Mouse (Mus musculus): ENCODE measurements around the gene Kcnd2. TPM values are rescaled to one million over a fixed set of nuclear protein-coding genes. Genes with fewer than 3 reads are reported as not detected.

Kcnd2 gene
- polyA plus RNA-seq, 1 experiment = 0.19 TPM

- DNase-seq (ENCODE audit: low read depth) = no peak
These were observed 209.0 kb downstream of the Kcnd2 start for GRCm38 (mm10) chr6:21424202-21424785.

GRCm38 (mm10) chr6:21431120-21431519, 215.8 kb downstream of the Kcnd2 start:
- no peak for DNase-seq (ENCODE audit: low read depth)

- DNase-seq (ENCODE audit: low read depth) = no peak
These were observed 249.4 kb downstream of the Kcnd2 start for GRCm38 (mm10) chr6:21464719-21465118.

DNA sequence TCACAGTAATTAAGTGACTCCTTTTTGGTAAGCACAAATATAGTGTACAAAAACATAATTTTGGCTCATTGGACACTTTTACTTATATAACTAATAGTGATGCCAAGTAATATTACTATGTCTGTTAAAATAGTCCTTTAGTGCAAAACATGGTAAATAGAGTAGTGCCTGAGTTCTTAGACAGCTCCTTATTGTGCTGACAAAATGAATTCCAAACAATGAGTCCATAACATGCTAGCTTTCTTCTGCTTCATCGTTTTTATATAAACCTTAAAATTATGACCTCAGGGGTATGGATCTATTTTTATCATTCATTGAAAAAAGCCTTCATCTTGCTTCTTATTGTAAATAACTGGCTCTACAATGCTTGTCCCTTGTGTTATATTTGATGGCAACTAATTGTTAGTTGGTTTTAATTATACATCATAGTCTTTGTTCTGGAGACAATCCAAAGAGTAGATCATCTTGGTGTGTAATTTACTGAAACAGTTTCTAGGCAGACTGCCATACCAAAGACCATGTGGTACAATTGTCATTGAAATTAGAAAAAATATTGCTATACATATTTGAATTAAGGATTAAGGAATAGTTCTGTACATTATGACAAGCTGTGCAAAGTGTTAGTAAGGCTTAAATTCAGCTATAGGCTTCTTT, 256.7 kb downstream of the Kcnd2 start:
- no peak for DNase-seq (ENCODE audit: low read depth)

- no peak for DNase-seq (ENCODE audit: low read depth)
These were observed 267.4 kb downstream of the Kcnd2 start for GRCm38 (mm10) chr6:21482714-21483113.

DNA sequence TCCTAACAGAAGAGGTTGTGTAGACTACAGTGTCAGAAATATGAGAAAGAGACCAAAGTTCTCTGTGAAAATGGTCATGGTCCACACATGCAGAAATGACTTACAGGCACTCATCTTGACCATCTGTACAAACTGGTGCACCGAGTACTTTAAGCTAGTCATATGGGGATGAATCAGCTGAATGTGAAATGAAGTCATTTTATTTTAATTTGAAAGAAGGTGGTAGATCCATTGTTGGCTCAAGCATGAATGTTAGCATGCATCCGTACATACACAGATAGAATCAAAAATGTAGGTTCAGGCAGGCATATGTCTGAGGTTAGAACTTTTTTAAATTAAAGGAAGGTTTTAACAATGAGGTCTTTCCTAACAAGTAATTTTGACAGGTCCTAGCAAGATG, 273.2 kb downstream of the Kcnd2 start:
- DNase-seq (ENCODE audit: low read depth) = no peak

GRCm38 (mm10) chr6:21502921-21503320, 287.6 kb downstream of the Kcnd2 start:
- DNase-seq (ENCODE audit: low read depth) = no peak

- DNase-seq (ENCODE audit: low read depth) = no peak
These were observed 295.4 kb downstream of the Kcnd2 start for GRCm38 (mm10) chr6:21510621-21511239.

DNA sequence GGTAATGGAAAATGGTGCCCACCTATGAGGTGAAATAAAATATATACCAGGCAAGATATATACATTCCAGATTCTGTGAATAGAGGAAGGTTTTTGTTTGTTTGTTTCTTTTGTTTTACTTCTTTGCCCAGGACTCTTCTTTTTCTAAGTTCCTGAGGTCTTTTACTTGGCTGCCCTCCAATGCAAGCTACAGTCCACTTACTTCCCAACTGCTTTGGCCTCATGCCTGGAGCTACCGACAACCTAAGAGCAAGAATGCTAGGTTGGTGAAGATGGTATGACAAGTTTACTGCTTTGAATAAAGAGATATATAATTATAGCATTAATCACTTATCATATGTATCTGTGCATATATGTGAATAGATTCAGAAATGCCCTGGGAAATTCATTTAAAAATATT, 305.0 kb downstream of the Kcnd2 start:
- no peak for DNase-seq (ENCODE audit: low read depth)

DNA sequence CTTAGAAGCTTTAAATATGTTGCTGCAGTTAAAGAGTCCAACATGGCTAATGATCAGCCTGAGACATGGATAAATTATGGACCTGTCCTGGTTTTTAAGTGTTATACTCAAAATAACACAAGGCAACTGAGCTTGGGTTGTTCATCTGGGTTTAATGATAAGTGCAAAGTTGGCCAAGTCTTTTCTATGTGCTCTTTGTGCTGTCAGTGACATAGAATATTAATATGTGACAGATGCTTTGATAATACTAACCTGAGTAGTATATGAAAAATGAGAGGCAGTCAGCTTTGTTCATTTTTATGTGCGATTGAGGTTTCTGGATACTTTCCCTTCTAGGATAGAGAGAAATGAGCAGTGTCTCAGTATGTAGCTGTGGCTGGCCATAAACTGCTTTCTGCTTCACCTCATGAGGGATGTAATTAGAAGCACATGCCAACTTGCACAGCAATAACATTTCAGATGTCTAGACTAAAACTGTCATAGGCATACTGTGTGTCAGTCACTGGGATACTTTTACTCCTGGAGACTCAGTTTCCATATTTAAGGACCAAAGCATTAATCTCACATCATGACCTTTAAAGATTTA, 312.3 kb downstream of the Kcnd2 start:
- no peak for DNase-seq (ENCODE audit: low read depth)

- no peak for DNase-seq (ENCODE audit: low read depth)
These were observed 318.7 kb downstream of the Kcnd2 start for GRCm38 (mm10) chr6:21534009-21534408.

DNA sequence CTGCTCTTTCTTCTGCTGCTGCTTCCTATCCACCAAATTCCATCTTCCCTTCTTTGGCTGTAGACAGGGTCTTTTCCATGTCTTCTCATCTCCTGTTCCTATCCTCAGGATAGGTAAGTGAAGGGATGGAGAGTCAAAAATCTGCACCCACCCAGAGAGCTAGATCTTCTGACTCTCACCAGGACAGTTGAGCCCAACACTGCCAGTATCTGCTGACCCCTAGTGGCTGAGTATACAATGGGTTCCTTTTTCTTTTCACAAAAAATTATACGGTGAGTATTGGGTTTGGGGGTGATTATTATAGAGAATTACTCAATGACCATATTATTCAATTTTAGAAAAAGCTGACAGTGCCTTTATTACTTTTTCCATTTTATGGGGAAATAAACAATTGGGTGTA, 319.5 kb downstream of the Kcnd2 start:
- no peak for DNase-seq (ENCODE audit: low read depth)

DNA sequence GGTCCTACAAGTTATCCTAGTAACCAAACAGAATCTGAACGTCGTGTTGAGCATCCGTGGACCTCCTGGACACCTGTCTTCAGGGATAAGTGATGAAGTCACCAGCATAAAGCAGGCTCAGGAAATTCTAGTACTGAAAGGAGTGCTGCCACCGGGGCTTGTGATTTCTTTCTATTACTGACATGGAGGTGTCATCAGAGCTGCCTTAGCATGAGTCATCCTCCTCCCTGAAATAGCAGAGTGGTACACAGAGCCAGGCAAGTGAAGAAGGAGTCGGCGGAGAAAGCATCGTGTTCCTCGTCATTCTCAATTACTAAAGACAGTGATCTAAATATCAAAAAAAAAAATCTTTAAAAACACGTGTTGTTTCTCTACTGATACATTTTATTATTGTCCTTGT, 336.2 kb downstream of the Kcnd2 start:
- no peak for DNase-seq (ENCODE audit: low read depth)

DNA sequence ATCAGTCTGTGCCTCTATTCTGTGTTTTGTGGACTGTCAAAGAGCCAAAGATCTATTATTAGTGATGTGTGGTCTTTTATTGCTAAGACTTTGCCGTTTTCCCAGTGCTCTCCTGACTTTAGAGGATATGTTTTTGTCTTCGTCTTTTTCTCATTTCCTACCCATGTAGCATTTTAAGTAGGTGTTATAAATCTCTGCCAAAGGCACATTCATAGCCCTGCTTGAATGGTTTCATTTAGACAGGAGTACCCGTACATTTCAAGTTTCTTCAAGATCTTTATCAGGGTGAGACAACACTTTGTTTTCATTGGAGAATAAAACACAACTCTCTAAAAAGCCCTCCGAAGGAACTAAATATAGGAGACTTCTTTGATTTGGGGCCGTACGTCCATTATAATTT, 355.7 kb downstream of the Kcnd2 start:
- no peak for DNase-seq (ENCODE audit: low read depth)

DNA sequence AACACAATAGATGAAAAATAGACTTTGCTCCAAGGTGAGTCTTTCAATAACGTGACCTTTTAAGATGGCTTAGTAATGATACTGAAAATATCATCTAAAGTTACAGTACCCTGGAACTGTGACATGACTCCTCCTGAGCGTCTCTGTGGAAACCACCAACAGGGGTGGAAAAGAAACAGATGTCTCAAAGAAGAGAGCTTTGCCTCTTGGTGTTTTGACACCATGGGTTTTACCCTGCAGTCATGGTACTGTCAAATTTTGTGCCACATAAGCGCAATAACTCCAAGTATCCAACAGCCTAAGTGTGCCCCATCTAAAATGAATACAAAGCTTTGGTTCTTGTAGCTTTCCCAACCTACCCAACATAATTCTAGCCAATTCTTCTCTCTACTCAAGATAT, 374.9 kb downstream of the Kcnd2 start:
- no peak for DNase-seq (ENCODE audit: low read depth)

- DNase-seq (ENCODE audit: low read depth) = no peak
These were observed 382.1 kb downstream of the Kcnd2 start for GRCm38 (mm10) chr6:21597424-21597823.

- no peak for DNase-seq (ENCODE audit: low read depth)
These were observed 394.2 kb downstream of the Kcnd2 start for GRCm38 (mm10) chr6:21609381-21610059.

GRCm38 (mm10) chr6:21629989-21630388, 414.7 kb downstream of the Kcnd2 start:
- DNase-seq (ENCODE audit: low read depth) = no peak

DNA sequence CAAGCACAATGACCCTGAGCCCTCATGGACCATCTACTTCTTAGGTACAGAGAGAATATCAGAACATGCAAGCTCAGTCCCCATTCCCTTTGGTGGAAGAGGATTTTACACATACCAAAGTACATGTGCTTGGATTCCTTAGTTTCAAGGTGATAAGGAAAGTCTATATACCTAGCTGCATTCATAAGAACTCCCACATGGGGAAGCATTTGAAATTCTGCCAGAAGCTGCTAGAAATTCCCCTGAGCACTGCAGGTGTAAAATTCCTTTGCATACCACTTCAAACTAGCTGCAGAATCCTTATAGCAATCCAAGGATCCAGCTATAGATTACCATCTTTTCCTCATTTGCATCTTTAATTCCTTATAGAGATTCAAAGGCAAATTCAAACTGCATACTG, 440.4 kb downstream of the Kcnd2 start:
- no peak for DNase-seq (ENCODE audit: low read depth)

GRCm38 (mm10) chr6:21664135-21664534, 448.8 kb downstream of the Kcnd2 start:
- DNase-seq (ENCODE audit: low read depth) = no peak

DNA sequence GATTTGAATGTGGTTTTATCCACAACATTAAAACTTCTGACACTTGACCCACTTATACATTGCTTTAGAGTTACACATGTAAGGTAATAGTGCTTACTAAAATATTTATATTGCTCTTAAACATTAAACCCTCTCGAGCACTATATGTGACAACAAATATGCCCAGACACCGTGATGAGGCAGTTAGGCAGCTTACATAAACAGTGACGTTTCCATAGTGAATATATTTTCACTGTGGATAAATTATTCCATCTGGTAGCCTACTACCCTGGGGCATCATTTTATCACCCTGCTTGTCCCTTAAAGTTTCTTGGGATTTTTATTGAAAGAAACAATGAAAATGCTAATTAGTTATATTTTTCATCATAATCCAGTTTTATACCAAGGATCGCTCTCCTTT, 449.3 kb downstream of the Kcnd2 start:
- no peak for DNase-seq (ENCODE audit: low read depth)

DNA sequence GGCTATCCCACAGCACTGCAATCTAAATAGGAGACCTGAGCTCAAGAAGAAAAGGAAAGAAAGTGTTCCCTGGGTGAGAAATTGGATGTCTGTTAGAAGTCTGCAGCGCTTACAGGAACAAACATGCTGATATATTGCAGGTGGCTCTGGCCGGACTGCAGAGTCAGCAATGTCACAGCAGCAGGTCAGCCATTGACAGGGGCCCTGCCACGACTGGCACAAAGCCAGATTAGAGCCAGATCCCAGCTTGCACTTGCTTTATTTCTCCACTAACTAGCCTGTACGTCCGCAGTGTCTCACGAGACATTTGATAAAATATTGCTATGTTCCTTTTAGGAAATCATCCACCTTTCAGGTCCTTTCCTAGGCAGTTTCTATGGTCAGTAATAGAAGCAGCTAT, 468.9 kb downstream of the Kcnd2 start:
- DNase-seq (ENCODE audit: low read depth) = no peak

- no peak for DNase-seq (ENCODE audit: low read depth)
These were observed 471.1 kb downstream of the Kcnd2 start for GRCm38 (mm10) chr6:21686388-21686787.

Data from gonadal fat pad, adult 2 months (tissue).